Comparison of ENCODE assay signal across 21 mouse cellular contexts in genomic region chr8:124872081-124872480, GRCm38 (mm10). TPM values are rescaled to one million over a fixed set of nuclear protein-coding genes. Genes with fewer than 3 reads are reported as not detected.
DNase-seq lines count a peak whose midpoint lies in the region; ATAC-seq and TF ChIP-seq lines count a peak whose summit lies in the region.
"Had no signal": no experiment of that assay in that cellular context is flagged by ENCODE, and none has a peak within 500 bp of the region (broad histone marks: within the 10 kb centered on the region; RNA-seq: fewer than 3 reads in every experiment).

No protein-coding gene starts in this region.

- no peak for DNase-seq in lung, postnatal 0 days (ENCODE audit: low spot score)
- DNase-seq in lung, postnatal 25 days (ENCODE audit: low spot score), result no peak
- DNase-seq in ES-CJ7 (ENCODE audit: low read depth, low spot score) (peak; percentile 82), ZHBTc4 (ENCODE audit: low read depth, low spot score) (peak; percentile 81)
- DNase-seq in urinary bladder, adult 18-20 months (ENCODE audit: low spot score in 2 of 2), result no peak
- DNase-seq in cerebellum, adult 2 months, result no peak
- DNase-seq: adrenal gland, adult 2 months; adrenal gland, postnatal 25 days; cerebellum, adult 11 months; cerebellum, adult 9-10 months; cerebellum, postnatal 25 days; forebrain, postnatal 0 days; gastrocnemius, postnatal 14 days had no signal

- 90% methylated on average over 7 of the region's 7 CpGs for WGBS in lung, postnatal 0 days
- WGBS in intestine, postnatal 0 days, result 92% methylated on average over 7 of the region's 7 CpGs
- 93% methylated on average over 7 of the region's 7 CpGs for WGBS in cerebellum, adult 2 months

- no peak overlapping the region for H3K4me3 ChIP-seq in lung, postnatal 0 days (ENCODE audit: low read depth, low read length)
- no peak overlapping the region for H3K4me3 ChIP-seq in intestine, postnatal 0 days (ENCODE audit: low read depth, low read length)
- H3K4me3 ChIP-seq in cerebellum, adult 2 months (replicated peaks; ENCODE audit: insufficient read depth, low read depth, low read length), result no peak overlapping the region
- H3K4me3 ChIP-seq: forebrain, embryonic 13.5 days; heart, embryonic 12.5 days; hindbrain, embryonic 10.5 days had no signal

- TF ChIP-seq EP300 in lung, postnatal 0 days (IDR thresholded peaks at IDR 0.05), result no peak

- no peak for TF ChIP-seq POLR2A in cerebellum, adult 2 months (IDR thresholded peaks at IDR 0.05; ENCODE audit: borderline replicate concordance, insufficient read depth, low read length)

- no peak overlapping the region for H3K4me2 ChIP-seq in lung, postnatal 0 days (replicated peaks; ENCODE audit: low read depth, low read length)
- H3K4me2 ChIP-seq in intestine, postnatal 0 days (replicated peaks; ENCODE audit: low read depth), result no peak overlapping the region
- H3K4me2 ChIP-seq: forebrain, embryonic 13.5 days; heart, embryonic 12.5 days; hindbrain, embryonic 14.5 days had no signal

- H3K27ac ChIP-seq in lung, postnatal 0 days (ENCODE audit: low read length), result no peak overlapping the region
- H3K27ac ChIP-seq in intestine, postnatal 0 days (ENCODE audit: low read depth, low read length), result peak overlapping the region; percentile 0; the same call in 1 of the 2 replicates
- no peak overlapping the region for H3K27ac ChIP-seq in cerebellum, adult 2 months (ENCODE audit: insufficient read depth, low read length)
- H3K27ac ChIP-seq: forebrain, embryonic 13.5 days; hindbrain, embryonic 10.5 days; hindbrain, embryonic 14.5 days had no signal

- H3K9ac ChIP-seq in lung, postnatal 0 days (replicated peaks; ENCODE audit: low read depth), result no peak overlapping the region
- H3K9ac ChIP-seq in intestine, postnatal 0 days (ENCODE audit: low read depth, low read length), result no peak overlapping the region
- H3K9ac ChIP-seq: forebrain, embryonic 13.5 days; forebrain, postnatal 0 days; heart, embryonic 12.5 days; hindbrain, embryonic 14.5 days had no signal

- H3K27me3 ChIP-seq in lung, postnatal 0 days (replicated peaks; ENCODE audit: insufficient read depth, low read length), result no peaks in the 10 kb centered on the region
- H3K27me3 ChIP-seq in intestine, postnatal 0 days (replicated peaks; ENCODE audit: control insufficient read depth, insufficient read depth, low read length), result no peaks in the 10 kb centered on the region
- H3K27me3 ChIP-seq in cerebellum, adult 2 months (ENCODE audit: control insufficient read depth, insufficient read depth, low read length), result no peaks in the 10 kb centered on the region
- H3K27me3 ChIP-seq: forebrain, embryonic 13.5 days; heart, embryonic 12.5 days had no signal

- H3K4me1 ChIP-seq in lung, postnatal 0 days (ENCODE audit: insufficient read depth, low read depth, low read length), result no peaks in the 10 kb centered on the region; the same call in 1 of the 2 replicates
- H3K4me1 ChIP-seq in intestine, postnatal 0 days (replicated peaks; ENCODE audit: control insufficient read depth, insufficient read depth, low read length), result no peaks in the 10 kb centered on the region
- no peaks in the 10 kb centered on the region; the same call in 1 of the 2 replicates for H3K4me1 ChIP-seq in cerebellum, adult 2 months (ENCODE audit: control insufficient read depth, insufficient read depth, low read length)
- H3K4me1 ChIP-seq: forebrain, embryonic 13.5 days had no signal

- H3K9me3 ChIP-seq in lung, postnatal 0 days (ENCODE audit: low read length), result no peaks in the 10 kb centered on the region
- no peaks in the 10 kb centered on the region for H3K9me3 ChIP-seq in intestine, postnatal 0 days (ENCODE audit: control insufficient read depth)
- H3K9me3 ChIP-seq: forebrain, embryonic 13.5 days; G1E; heart, embryonic 12.5 days; hindbrain, embryonic 10.5 days had no signal

- 0 out of 2 replicates have a peak, but pooled peaks have one; percentile 9 for ATAC-seq in lung, postnatal 0 days
- ATAC-seq in intestine, postnatal 0 days, result no peak
- ATAC-seq in monocyte, adult 5-6 weeks (replicated peaks; ENCODE audit: insufficient number of reproducible peaks, low FRiP score, low TSS enrichment, poor library complexity, severe bottlenecking), result no peak
- ATAC-seq: CD4-positive, CD25-positive, alpha-beta regulatory T cell, adult 4 months; forebrain, embryonic 13.5 days; forebrain, postnatal 0 days had no signal

- no peak for TF ChIP-seq CTCF in lung, postnatal 0 days (IDR thresholded peaks at IDR 0.05)
- TF ChIP-seq CTCF in intestine, postnatal 0 days (IDR thresholded peaks at IDR 0.05; ENCODE audit: low read depth), result no peak
- no peak for TF ChIP-seq CTCF in cerebellum, adult 2 months (IDR thresholded peaks at IDR 0.05; ENCODE audit: borderline replicate concordance, insufficient read depth, low read depth, low read length)

- H3K36me3 ChIP-seq in lung, postnatal 0 days (ENCODE audit: insufficient read depth, low read length), result peaks cover 30% of the 10 kb centered on the region; the same call in 1 of the 2 replicates
- H3K36me3 ChIP-seq in intestine, postnatal 0 days (ENCODE audit: control insufficient read depth, insufficient read depth), result peaks cover 59% of the 10 kb centered on the region

RNA-seq across cellular contexts. Expression of gene 2810004N23Rik, which starts 9.2 kb away (rescaled TPM):
- polyA plus RNA-seq in lung, postnatal 0 days (2015; fragmentation: Nextera tagmentation; extraction: Ambion mirVana), result 18.0 and 18.2 TPM in 2 replicates
- polyA plus RNA-seq in intestine, postnatal 0 days (2015; fragmentation: Nextera tagmentation; extraction: Ambion mirVana), result 17.7 and 20.6 TPM in 2 replicates
- 15.0 and 15.7 TPM in 2 replicates for polyA plus RNA-seq in cerebellum, adult 2 months (2012; rRNA removed)
- total RNA-seq in monocyte, adult 5-6 weeks (2017), result 26.0 to 39.2 TPM (median 27.4 TPM) in 3 replicates

RNA-seq across cellular contexts. Expression of gene Gnpat, which starts 9.2 kb away (rescaled TPM):
- 67.8 and 71.5 TPM in 2 replicates for polyA plus RNA-seq in lung, postnatal 0 days (2015; fragmentation: Nextera tagmentation; extraction: Ambion mirVana)
- polyA plus RNA-seq in intestine, postnatal 0 days (2015; fragmentation: Nextera tagmentation; extraction: Ambion mirVana), result 31.0 and 31.9 TPM in 2 replicates
- 98.3 and 100 TPM in 2 replicates for polyA plus RNA-seq in cerebellum, adult 2 months (2012; rRNA removed)
- total RNA-seq in monocyte, adult 5-6 weeks (2017), result 37.0 to 58.8 TPM (median 41.2 TPM) in 3 replicates

RNA-seq across cellular contexts. Expression of gene Exoc8, which starts 25.4 kb away (rescaled TPM):
- polyA plus RNA-seq in lung, postnatal 0 days (2015; fragmentation: Nextera tagmentation; extraction: Ambion mirVana), result 7.0 and 7.7 TPM in 2 replicates
- polyA plus RNA-seq in intestine, postnatal 0 days (2015; fragmentation: Nextera tagmentation; extraction: Ambion mirVana), result 4.7 and 5.4 TPM in 2 replicates
- polyA plus RNA-seq in cerebellum, adult 2 months (2012; rRNA removed), result 16.2 and 18.2 TPM in 2 replicates
- 12.3 to 19.4 TPM (median 13.2 TPM) in 3 replicates for total RNA-seq in monocyte, adult 5-6 weeks (2017)

RNA-seq across cellular contexts. Expression of gene Sprtn, which starts 25.6 kb away (rescaled TPM):
- 6.9 TPM in 2 replicates for polyA plus RNA-seq in lung, postnatal 0 days (2015; fragmentation: Nextera tagmentation; extraction: Ambion mirVana)
- 4.5 and 4.7 TPM in 2 replicates for polyA plus RNA-seq in intestine, postnatal 0 days (2015; fragmentation: Nextera tagmentation; extraction: Ambion mirVana)
- 18.5 and 19.5 TPM in 2 replicates for polyA plus RNA-seq in cerebellum, adult 2 months (2012; rRNA removed)
- 15.5 to 26.7 TPM (median 22.1 TPM) in 3 replicates for total RNA-seq in monocyte, adult 5-6 weeks (2017)

Comparison
In these comparisons a context has a peak if more than half of its experiments do, and no peak if none do; other contexts are left out.
1. DNase-seq: peak in ES-CJ7 (single experiment) and ZHBTc4 (single experiment); none in lung, postnatal 0 days (single experiment), lung, postnatal 25 days (single experiment), urinary bladder, adult 18-20 months (0 of 2) and cerebellum, adult 2 months (0 of 2).